Mouse (Mus musculus) heart, adult 2 months (tissue): Measurements from ENCODE around the gene Fhad1.

Experiments used
- CTCF ChIP-seq: fragments of 200-600 bp; IDR thresholded peaks from 2 replicates; pipeline ENCODE4 v1.8.1; 2022; ENCODE audit warnings: antibody characterized with exemption, mild to moderate bottlenecking, moderate library complexity
- POLR2A ChIP-seq: fragments of 200-500 bp; IDR thresholded peaks from 2 replicates; pipeline ENCODE4 v1.6.1; 2011; ENCODE audit warnings: mild to moderate bottlenecking, low read depth, low read length, control low read depth; ENCODE audit not compliant: insufficient read depth

GRCm38 (mm10) chr4:141875481-141876108 is 139.3 kb downstream of the Fhad1 start:
- no peak for TF ChIP-seq CTCF
- TF ChIP-seq POLR2A = no peak
